Mouse (Mus musculus) layer of hippocampus, adult 9-11 months (tissue): ENCODE measurements at regions not wholly inside any gene's neighbourhood (a gene's known extent, or its start where the extent isn't known, plus 50 kb on each side); places are given as distances from the start of the nearest gene placed in this dataset.
"Not testable (repeated sequence)": the region's sequence is repeated elsewhere in the genome, so short reads cannot be mapped to it uniquely, and the experiment has no call there.

Experiments
- DNase-seq: peaks from one replicate; pipeline ENCODE4 v3.0.0; 2022

DNA sequence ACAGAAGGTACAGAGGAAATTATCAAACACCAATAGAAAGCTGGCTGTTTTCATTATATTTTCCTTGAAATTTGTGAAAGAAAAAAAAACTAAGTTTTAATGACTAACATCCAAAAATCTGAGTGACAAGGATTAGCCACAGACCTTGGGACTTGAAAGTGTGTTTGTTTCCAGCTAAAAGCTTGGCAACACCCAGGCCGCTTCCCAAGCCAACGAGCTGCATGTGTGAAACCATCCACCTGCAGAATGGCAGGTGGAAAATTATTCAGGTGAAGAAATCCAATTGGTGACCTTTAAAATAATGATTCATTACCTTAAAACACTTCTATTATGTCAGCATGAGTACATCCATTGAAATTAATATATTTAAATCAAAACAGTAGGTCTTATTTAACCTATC is 672.7 kb upstream of the Mms22l start:
- no peak for DNase-seq

- peak; percentile 10 for DNase-seq
Observed at GRCm38 (mm10) chr4:23826885-23827284, 669.4 kb upstream of the Mms22l start.

DNA sequence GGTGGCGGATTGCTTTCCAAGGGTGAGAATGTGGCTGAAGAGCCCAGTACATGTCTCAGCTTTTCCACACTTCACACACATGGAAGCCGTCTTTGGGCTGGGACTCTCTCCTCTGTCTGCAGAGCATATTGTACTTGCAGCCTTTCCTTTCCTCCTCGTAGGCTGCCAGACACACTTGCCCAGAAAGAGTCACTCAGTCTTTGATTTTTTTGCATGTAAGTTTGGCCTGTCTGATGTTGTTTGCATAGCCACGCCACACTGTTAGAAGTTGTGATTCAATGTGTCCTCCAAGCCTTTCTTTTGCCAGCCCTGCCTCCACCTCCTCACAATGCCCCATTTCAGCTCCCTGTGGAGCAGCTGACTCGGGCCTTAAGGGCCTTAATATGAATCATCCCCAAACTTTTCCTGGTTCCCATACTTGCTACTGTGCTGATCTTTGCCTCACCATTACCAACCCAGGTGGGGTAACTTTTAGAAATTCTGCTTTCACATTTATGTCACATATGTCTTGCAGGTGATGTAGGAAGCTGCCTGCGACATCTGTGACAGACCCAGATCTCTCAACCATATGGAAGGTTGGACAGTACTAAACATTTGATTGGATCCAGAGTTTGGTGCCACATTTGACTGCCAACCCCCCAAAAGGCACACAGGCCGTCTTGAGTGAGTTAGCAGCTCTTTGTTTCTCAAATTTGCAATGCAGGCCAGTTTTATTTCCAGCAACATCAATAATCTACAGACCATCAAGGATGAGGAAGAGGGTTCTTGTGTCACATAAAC is 663.7 kb upstream of the Mms22l start:
- DNase-seq = no peak

GRCm38 (mm10) chr4:23843609-23844287 is 652.5 kb upstream of the Mms22l start:
- DNase-seq = no peak

GRCm38 (mm10) chr4:23844288-23844971 is 651.8 kb upstream of the Mms22l start:
- DNase-seq = no peak

DNA sequence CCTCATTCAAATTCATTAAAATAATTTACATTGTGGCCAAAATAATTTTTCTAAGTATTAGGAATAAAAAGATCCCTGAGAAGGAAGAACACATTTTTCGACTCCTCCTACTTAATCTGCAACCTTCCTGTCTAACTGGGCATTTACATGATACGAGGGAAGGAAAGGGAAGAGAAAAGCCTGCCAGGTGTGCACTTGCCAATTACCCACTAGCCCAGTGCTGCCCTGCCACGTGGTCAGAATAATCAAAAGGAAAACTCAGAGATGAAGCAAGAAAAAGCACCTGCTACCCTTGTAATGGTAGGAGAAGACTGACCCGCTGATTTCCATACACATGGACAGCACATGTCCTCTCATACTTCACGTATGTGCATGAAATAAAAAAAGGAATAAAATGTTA is 651.0 kb upstream of the Mms22l start:
- DNase-seq = no peak

- DNase-seq = no peak
Observed at GRCm38 (mm10) chr4:23850640-23851039, 645.6 kb upstream of the Mms22l start.

DNA sequence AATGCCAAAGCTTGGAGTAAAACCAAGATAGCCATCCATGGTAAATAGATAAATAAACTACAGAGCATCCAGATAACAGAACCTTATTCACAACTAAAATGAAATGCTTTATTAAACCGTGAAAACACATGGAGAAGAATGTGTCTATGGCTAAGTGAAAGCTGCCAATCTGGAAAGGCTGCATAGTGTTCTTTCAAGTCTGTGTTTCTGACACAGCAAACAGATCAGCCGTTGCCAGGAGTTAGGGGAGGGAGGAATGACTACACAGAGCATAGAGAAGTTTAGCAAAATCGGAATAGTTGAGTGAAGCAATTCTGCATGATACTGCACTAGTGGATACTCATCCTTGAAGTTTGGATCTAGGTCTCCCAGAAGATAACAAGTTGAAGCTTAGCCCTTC is 633.8 kb upstream of the Mms22l start:
- peak; percentile 34 for DNase-seq

- DNase-seq = no peak
Observed at GRCm38 (mm10) chr4:23880007-23880406, 616.2 kb upstream of the Mms22l start.

DNA sequence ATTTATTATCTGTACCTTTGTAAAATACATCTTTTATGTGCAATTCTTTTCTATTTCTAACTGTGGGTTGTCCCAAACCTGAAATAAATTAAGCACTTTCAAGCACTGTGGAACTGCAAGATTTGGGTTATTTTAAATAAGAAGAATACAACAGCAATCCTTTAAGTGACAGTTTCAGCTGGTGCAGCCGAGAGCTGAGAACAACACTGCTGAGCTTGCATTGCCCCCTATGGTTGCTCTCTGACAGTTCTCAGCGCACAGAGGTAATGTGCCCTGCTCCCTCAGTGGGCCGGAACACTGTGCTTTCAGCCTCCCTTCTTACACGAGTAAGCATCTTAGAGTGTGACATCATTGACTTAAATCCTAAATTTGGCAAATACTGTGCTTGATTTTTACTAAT is 582.9 kb upstream of the Mms22l start:
- no peak for DNase-seq

- DNase-seq = no peak
Observed at GRCm38 (mm10) chr4:23913822-23914221, 582.4 kb upstream of the Mms22l start.

GRCm38 (mm10) chr4:23914423-23914822 is 581.8 kb upstream of the Mms22l start:
- no peak for DNase-seq

DNA sequence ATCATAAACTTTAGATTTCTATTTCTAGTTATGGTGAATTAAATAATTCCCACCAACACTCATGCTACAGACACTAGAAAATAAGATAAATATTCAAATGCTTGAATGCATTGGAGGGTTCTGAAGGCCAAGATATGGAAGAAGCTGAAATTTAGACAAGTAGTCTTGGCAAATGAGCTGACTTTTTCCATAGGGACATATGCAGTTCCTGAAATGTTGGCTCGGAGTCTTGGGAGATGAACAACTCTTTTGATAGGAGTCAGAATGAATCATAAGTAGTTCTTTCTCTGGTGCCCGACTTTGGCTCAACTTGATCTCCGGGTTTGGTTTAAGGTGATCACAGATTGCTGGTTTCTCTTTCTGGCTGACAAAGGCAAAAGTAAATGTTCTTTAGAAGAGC is 574.7 kb upstream of the Mms22l start:
- DNase-seq = no peak

GRCm38 (mm10) chr4:23954140-23954539 is 542.1 kb upstream of the Mms22l start:
- no peak for DNase-seq

- not testable (repeated sequence) for DNase-seq
Observed at GRCm38 (mm10) chr4:23982193-23982592, 514.1 kb upstream of the Mms22l start.

GRCm38 (mm10) chr4:23982790-23983451 is 513.3 kb upstream of the Mms22l start:
- DNase-seq = peak; percentile 9

DNA sequence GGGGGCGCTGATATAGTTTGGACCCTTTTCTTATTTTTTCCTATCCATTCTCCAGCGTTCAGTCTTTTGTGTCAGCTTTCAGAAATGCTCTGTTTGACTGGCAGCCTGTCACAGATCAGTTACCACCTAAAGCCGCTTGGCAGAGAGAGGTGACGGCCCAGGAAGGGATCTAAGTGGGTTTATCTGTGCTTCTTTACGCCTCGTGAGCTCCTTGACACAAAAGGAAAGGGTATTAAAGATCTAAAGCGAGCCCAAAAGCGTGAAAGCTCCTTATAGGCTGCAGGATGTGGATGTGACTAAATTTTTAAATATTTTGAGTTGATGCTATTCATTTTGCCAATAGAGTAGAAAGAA is 512.8 kb upstream of the Mms22l start:
- DNase-seq = no peak

DNA sequence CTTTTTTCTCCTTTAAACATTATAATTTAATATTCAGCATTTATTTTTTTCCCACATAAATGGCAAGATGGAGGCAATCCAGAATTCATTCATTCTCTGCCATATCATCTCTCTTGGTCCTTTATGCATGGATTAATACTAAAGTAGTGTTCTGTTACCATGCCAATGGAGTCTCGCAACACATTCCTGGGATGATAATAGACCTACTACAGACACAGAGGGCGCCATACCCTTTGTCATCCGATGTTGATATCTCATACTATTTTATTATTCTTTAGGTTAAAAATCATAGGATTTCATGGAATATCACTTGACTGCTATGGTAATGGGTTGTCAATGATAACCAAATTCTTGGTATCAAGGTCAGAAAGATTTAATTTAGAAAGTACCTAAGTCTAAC is 512.2 kb upstream of the Mms22l start:
- no peak for DNase-seq

GRCm38 (mm10) chr4:23985956-23986355 is 510.3 kb upstream of the Mms22l start:
- DNase-seq = no peak

- DNase-seq = no peak
Observed at GRCm38 (mm10) chr4:23993823-23994222, 502.4 kb upstream of the Mms22l start.

DNA sequence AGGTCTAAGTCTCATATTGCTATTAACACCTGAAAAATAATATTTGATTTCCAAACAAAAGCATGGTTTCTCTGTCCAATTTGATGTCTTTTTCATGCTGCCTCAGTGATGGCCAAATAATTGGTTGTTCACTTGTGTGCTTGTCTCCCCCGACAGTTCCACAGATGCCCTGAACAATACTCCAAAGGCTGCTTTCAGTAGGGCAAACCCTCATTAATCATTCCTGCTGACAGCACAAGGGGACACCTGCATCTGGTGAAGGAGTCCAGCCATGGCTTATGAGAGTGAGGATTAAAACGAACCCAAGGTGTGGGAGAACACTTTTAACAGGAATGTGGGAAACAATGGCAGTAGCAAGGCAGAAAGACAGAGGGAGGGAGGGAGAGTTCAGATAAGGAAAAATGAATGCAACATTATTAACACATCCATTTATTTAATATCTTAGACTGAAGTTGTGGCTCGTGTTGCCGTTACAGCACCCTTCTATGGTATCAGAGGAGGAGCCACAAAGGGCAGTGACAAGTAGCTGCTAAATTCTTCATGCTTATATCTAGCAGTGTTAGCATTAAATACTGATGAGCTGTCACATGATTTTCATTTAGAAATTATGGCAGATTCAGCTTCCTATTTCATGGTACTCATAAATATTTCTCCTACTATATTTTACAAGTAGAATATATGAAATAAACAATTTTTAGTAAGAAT is 501.8 kb upstream of the Mms22l start:
- DNase-seq = no peak

DNA sequence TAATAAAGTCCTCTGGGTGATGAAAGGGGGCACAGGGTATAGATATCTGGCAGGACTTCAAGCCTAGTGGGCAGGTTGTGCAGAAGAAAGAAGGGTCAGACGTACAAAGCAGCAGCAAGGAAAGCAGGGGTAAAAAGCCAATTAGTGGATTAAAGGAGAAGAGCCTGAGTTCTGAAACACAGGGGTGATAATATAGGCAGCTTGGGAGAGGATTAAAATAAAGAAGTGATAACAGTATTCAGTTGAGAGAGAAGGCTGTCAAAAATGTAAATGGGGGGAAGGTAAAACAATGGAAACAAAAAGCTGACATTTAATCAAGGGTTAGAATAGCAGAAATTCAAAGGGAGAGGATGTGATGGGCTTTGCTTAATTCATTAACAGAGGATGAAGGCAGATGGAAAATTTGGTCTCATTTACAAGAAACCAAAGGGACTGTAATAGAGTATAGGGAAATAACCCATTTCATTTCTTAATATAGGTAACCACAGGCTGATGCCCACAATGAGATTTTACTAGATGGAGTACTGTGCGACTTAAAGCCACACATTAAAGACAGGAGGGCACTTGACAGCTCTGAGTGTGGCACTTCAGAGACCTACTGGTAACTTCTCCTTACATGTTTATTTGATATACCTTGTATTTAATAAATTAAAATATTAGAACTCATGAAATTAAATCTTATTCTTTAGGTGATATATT is 489.8 kb upstream of the Mms22l start:
- DNase-seq = no peak
